In genomic region chr13:63544119-63544966, GRCm38 (mm10) we compare ENCODE assay signal across 14 mouse cellular contexts. TPM values are rescaled to one million over a fixed set of nuclear protein-coding genes. Genes with fewer than 3 reads are reported as not detected.
DNase-seq lines count a peak whose midpoint lies in the region; ATAC-seq and TF ChIP-seq lines count a peak whose summit lies in the region.
"Had no signal": no experiment of that assay in that cellular context is flagged by ENCODE, and none has a peak within 500 bp of the region (broad histone marks: within the 10 kb centered on the region; RNA-seq: fewer than 3 reads in every experiment).

No protein-coding gene starts in this region.

- intact Hi-C loops in left cerebral cortex, postnatal 10 days (cut with DNase I): no loop called here

- no peaks in the 10 kb centered on the region for H3K9me3 ChIP-seq in kidney, postnatal 0 days (replicated peaks; ENCODE audit: low read length)
- H3K9me3 ChIP-seq in forebrain, embryonic 15.5 days: no peaks in the 10 kb centered on the region
- H3K9me3 ChIP-seq in hindbrain, postnatal 0 days (ENCODE audit: low read length): no peaks in the 10 kb centered on the region
- H3K9me3 ChIP-seq: embryonic facial prominence, embryonic 15.5 days; heart, embryonic 15.5 days; liver, embryonic 12.5 days had no signal

- H3K27ac ChIP-seq in kidney, postnatal 0 days: no peak overlapping the region
- H3K27ac ChIP-seq in forebrain, embryonic 15.5 days (replicated peaks): peak overlapping the region; percentile 63
- no peak overlapping the region for H3K27ac ChIP-seq in hindbrain, postnatal 0 days
- H3K27ac ChIP-seq: embryonic facial prominence, embryonic 15.5 days; heart, embryonic 15.5 days; liver, embryonic 12.5 days had no signal

- peaks cover 35% of the 10 kb centered on the region for H3K36me3 ChIP-seq in kidney, postnatal 0 days (ENCODE audit: insufficient read depth, low read length)
- peaks cover 30% of the 10 kb centered on the region for H3K36me3 ChIP-seq in forebrain, embryonic 15.5 days
- peaks cover 31% of the 10 kb centered on the region for H3K36me3 ChIP-seq in hindbrain, postnatal 0 days (ENCODE audit: insufficient read depth, low read length)

- DNase-seq in kidney, postnatal 0 days (ENCODE audit: low spot score): no peak
- no peak for DNase-seq in kidney, postnatal 4 days
- DNase-seq in Muller cell, postnatal 12 days (ENCODE audit: inconsistent ontology term): peak; percentile 69
- DNase-seq in hindbrain, postnatal 0 days (ENCODE audit: low spot score): no peak
- DNase-seq in adrenal gland, postnatal 14 days: no peak
- DNase-seq in left cerebral cortex, postnatal 10 days (ENCODE audit: extremely low spot score in 1 of 2, low spot score in 2 of 2): no peak
- DNase-seq: adrenal gland, postnatal 36 days; cerebellum, adult 11 months; lung, postnatal 10 days had no signal

- TF ChIP-seq CTCF in kidney, postnatal 0 days (IDR thresholded peaks at IDR 0.05; ENCODE audit: low read depth): no peak
- TF ChIP-seq CTCF in hindbrain, postnatal 0 days (IDR thresholded peaks at IDR 0.05; ENCODE audit: low read depth): no peak

- H3K9ac ChIP-seq in kidney, postnatal 0 days (ENCODE audit: low read depth, low read length): no peak overlapping the region
- H3K9ac ChIP-seq in forebrain, embryonic 15.5 days (replicated peaks): no peak overlapping the region
- no peak overlapping the region for H3K9ac ChIP-seq in hindbrain, postnatal 0 days (replicated peaks; ENCODE audit: low read length)
- H3K9ac ChIP-seq: embryonic facial prominence, embryonic 15.5 days; heart, embryonic 15.5 days; liver, embryonic 12.5 days had no signal

- WGBS in kidney, postnatal 0 days: 62% methylated on average over 13 of the region's 13 CpGs
- 10% methylated on average over 13 of the region's 13 CpGs for WGBS in forebrain, embryonic 15.5 days
- WGBS in hindbrain, postnatal 0 days: 44% methylated on average over 13 of the region's 13 CpGs

- H3K4me1 ChIP-seq in kidney, postnatal 0 days (replicated peaks; ENCODE audit: insufficient read depth, low read length): peaks cover 9% of the 10 kb centered on the region; the same call in 1 of the 2 replicates
- peaks cover 50% of the 10 kb centered on the region for H3K4me1 ChIP-seq in forebrain, embryonic 15.5 days
- no peaks in the 10 kb centered on the region for H3K4me1 ChIP-seq in hindbrain, postnatal 0 days (ENCODE audit: insufficient read depth, low read length)

- H3K4me3 ChIP-seq in kidney, postnatal 0 days (replicated peaks; ENCODE audit: low read depth, low read length): no peak overlapping the region
- no peak overlapping the region; the same call in 1 of the 2 replicates for H3K4me3 ChIP-seq in forebrain, embryonic 15.5 days
- H3K4me3 ChIP-seq in hindbrain, postnatal 0 days (ENCODE audit: low read length): no peak overlapping the region
- H3K4me3 ChIP-seq: embryonic facial prominence, embryonic 15.5 days; heart, embryonic 15.5 days; liver, embryonic 12.5 days had no signal

- H3K27me3 ChIP-seq in kidney, postnatal 0 days (ENCODE audit: insufficient read depth, low read length): no peaks in the 10 kb centered on the region
- peaks cover 24% of the 10 kb centered on the region for H3K27me3 ChIP-seq in forebrain, embryonic 15.5 days
- H3K27me3 ChIP-seq in hindbrain, postnatal 0 days (ENCODE audit: insufficient read depth, low read length): no peaks in the 10 kb centered on the region
- H3K27me3 ChIP-seq: embryonic facial prominence, embryonic 15.5 days; heart, embryonic 15.5 days; liver, embryonic 12.5 days had no signal

- ATAC-seq in kidney, postnatal 0 days (replicated peaks; ENCODE audit: low FRiP score, low read depth): no peak
- peak; percentile 61 for ATAC-seq in forebrain, embryonic 15.5 days (replicated peaks)
- no peak for ATAC-seq in hindbrain, postnatal 0 days
- no peak for ATAC-seq in monocyte, adult 5-6 weeks (replicated peaks; ENCODE audit: insufficient number of reproducible peaks, low FRiP score, low TSS enrichment, poor library complexity, severe bottlenecking)
- ATAC-seq: liver, embryonic 12.5 days had no signal

- peak overlapping the region; percentile 18; the same call in 1 of the 2 replicates for H3K4me2 ChIP-seq in kidney, postnatal 0 days (ENCODE audit: low read length)
- H3K4me2 ChIP-seq in forebrain, embryonic 15.5 days (replicated peaks): peak overlapping the region; percentile 32
- H3K4me2 ChIP-seq in hindbrain, postnatal 0 days (ENCODE audit: low read depth, low read length): peak overlapping the region; percentile 4; the same call in 1 of the 2 replicates
- H3K4me2 ChIP-seq: embryonic facial prominence, embryonic 15.5 days; heart, embryonic 15.5 days; liver, embryonic 12.5 days had no signal

RNA-seq across cellular contexts. Expression of gene Ptch1, which starts 29.1 kb away (rescaled TPM):
- 10.7 and 12.2 TPM in 2 replicates for polyA plus RNA-seq in kidney, postnatal 0 days (2015; fragmentation: Nextera tagmentation; extraction: Ambion mirVana)
- polyA plus RNA-seq in forebrain, embryonic 15.5 days (2015; fragmentation: Nextera tagmentation; extraction: Ambion mirVana): 9.0 and 10.2 TPM in 2 replicates
- total RNA-seq in hindbrain, postnatal 0 days (2014; rRNA removed): 39.0 and 58.4 TPM in 2 replicates
- polyA plus RNA-seq in hindbrain, postnatal 0 days (2015; fragmentation: Nextera tagmentation; extraction: Ambion mirVana): 9.6 and 10.4 TPM in 2 replicates
- total RNA-seq in adrenal gland, postnatal 14 days (2021): 38.6 and 39.5 TPM in 2 replicates
- total RNA-seq in monocyte, adult 5-6 weeks (2017): 1.2 to 9.9 TPM (median 2.8 TPM) in 3 replicates
- 10 to 100 TPM; 37.4 to 40.6 TPM for total RNA-seq in left cerebral cortex, postnatal 10 days (2021)

RNA-seq across cellular contexts. Expression of gene Fancc, which starts 47.3 kb away (rescaled TPM):
- polyA plus RNA-seq in kidney, postnatal 0 days (2015; fragmentation: Nextera tagmentation; extraction: Ambion mirVana): 16.2 and 16.7 TPM in 2 replicates
- 13.2 and 14.5 TPM in 2 replicates for polyA plus RNA-seq in forebrain, embryonic 15.5 days (2015; fragmentation: Nextera tagmentation; extraction: Ambion mirVana)
- total RNA-seq in hindbrain, postnatal 0 days (2014; rRNA removed): 17.7 and 25.9 TPM in 2 replicates
- 11.4 and 11.9 TPM in 2 replicates for polyA plus RNA-seq in hindbrain, postnatal 0 days (2015; fragmentation: Nextera tagmentation; extraction: Ambion mirVana)
- 8.9 and 14.0 TPM in 2 replicates for total RNA-seq in adrenal gland, postnatal 14 days (2021)
- total RNA-seq in monocyte, adult 5-6 weeks (2017): 5.2 to 18.8 TPM (median 5.9 TPM) in 3 replicates
- total RNA-seq in left cerebral cortex, postnatal 10 days (2021): 10 to 100 TPM in 1 of 2 experiments, 1 to 10 TPM in 1; 7.9 to 10.3 TPM
